Mouse (Mus musculus) stomach, postnatal 0 days (tissue): ENCODE data around the gene Ncbp2.

Source experiments
- CTCF ChIP-seq: IDR thresholded peaks from 2 replicates; pipeline ENCODE4 v1.5.1; 2016; ENCODE audit warnings: antibody characterized with exemption, low read depth, mild to moderate bottlenecking, moderate library complexity
- EP300 ChIP-seq: optimal IDR thresholded peaks from 2 replicates; pipeline ENCODE3; 2016; ENCODE audit warnings: antibody characterized with exemption

DNA sequence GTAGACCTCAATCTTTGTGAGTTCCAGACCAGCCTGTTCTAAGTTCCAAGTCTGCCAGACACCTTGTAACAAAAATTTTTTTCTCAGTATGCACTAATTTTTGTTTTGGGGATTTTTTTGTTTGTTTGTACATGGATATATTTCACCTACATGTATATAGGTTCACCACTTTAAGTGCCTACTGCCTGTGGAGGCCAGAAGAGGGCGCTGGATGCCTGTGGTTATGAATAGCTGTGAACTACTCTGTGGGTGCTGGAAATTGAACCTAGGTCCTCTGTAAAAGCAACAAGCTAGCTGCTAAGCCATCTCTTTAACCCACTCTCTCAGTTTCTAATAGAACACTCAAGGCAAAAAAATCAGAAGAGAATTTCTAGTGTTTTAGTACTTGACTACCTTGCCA, 43.7 kb downstream of the Ncbp2 start:
- TF ChIP-seq CTCF (peak; percentile 38; the same call in 1 of the 2 replicates), EP300 (no peak)
